8 mouse cellular contexts compared by ENCODE assay signal in genomic region chr4:33032045-33032444, GRCm38 (mm10). TPM values are rescaled to one million over a fixed set of nuclear protein-coding genes. Genes with fewer than 3 reads are reported as not detected.
DNase-seq lines count a peak whose midpoint lies in the region; ATAC-seq and TF ChIP-seq lines count a peak whose summit lies in the region.

No protein-coding gene starts in this region.

- H3K4me3 ChIP-seq in heart, postnatal 0 days (ENCODE audit: low read depth, low read length) = peak overlapping the region; percentile 80
- peak overlapping the region; percentile 89 for H3K4me3 ChIP-seq in hindbrain, embryonic 12.5 days
- peak overlapping the region; percentile 80 for H3K4me3 ChIP-seq in midbrain, embryonic 14.5 days (replicated peaks; ENCODE audit: low read depth, low read length)

- peaks cover 5% of the 10 kb centered on the region; the same call in 1 of the 2 replicates for H3K9me3 ChIP-seq in heart, postnatal 0 days (replicated peaks; ENCODE audit: control insufficient read depth, low read length)
- no peaks in the 10 kb centered on the region for H3K9me3 ChIP-seq in hindbrain, embryonic 12.5 days (replicated peaks)
- H3K9me3 ChIP-seq in midbrain, embryonic 14.5 days (ENCODE audit: control insufficient read depth, low read length) = no peaks in the 10 kb centered on the region; the same call in 1 of the 2 replicates

- peak overlapping the region; percentile 87 for H3K4me2 ChIP-seq in heart, postnatal 0 days (ENCODE audit: low read depth, low read length)
- H3K4me2 ChIP-seq in hindbrain, embryonic 12.5 days (replicated peaks) = peak overlapping the region; percentile 63
- H3K4me2 ChIP-seq in midbrain, embryonic 14.5 days (ENCODE audit: low read length) = peak overlapping the region; percentile 62

- H3K9ac ChIP-seq in heart, postnatal 0 days (replicated peaks; ENCODE audit: low read depth, low read length) = peak overlapping the region; percentile 99
- peak overlapping the region; percentile 96 for H3K9ac ChIP-seq in hindbrain, embryonic 12.5 days
- peak overlapping the region; percentile 94 for H3K9ac ChIP-seq in midbrain, embryonic 14.5 days (replicated peaks; ENCODE audit: low read length)

- H3K27me3 ChIP-seq in heart, postnatal 0 days (ENCODE audit: control insufficient read depth, insufficient read depth, low read length) = no peaks in the 10 kb centered on the region
- no peaks in the 10 kb centered on the region for H3K27me3 ChIP-seq in hindbrain, embryonic 12.5 days
- no peaks in the 10 kb centered on the region for H3K27me3 ChIP-seq in midbrain, embryonic 14.5 days (ENCODE audit: control insufficient read depth, insufficient read depth, low read length)

- ATAC-seq in heart, postnatal 0 days (ENCODE audit: insufficient read depth, low read depth) = no peak
- ATAC-seq in hindbrain, embryonic 12.5 days (ENCODE audit: low FRiP score) = no peak
- ATAC-seq in midbrain, embryonic 14.5 days (ENCODE audit: low FRiP score, low TSS enrichment) = no peak

- H3K36me3 ChIP-seq in heart, postnatal 0 days (replicated peaks; ENCODE audit: control insufficient read depth, insufficient read depth, low read length) = peaks cover 10% of the 10 kb centered on the region
- H3K36me3 ChIP-seq in hindbrain, embryonic 12.5 days = peaks cover 14% of the 10 kb centered on the region; the same call in 1 of the 2 replicates
- H3K36me3 ChIP-seq in midbrain, embryonic 14.5 days (ENCODE audit: control insufficient read depth, insufficient read depth, low read length) = peaks cover 10% of the 10 kb centered on the region; the same call in 1 of the 2 replicates

- TF ChIP-seq CTCF in heart, postnatal 0 days (IDR thresholded peaks at IDR 0.05; ENCODE audit: low read depth) = no peak

- no peak for DNase-seq in heart, postnatal 0 days (ENCODE audit: low spot score)
- no peak for DNase-seq in heart, adult 18-20 months
- peak; percentile 61 for DNase-seq in Muller cell, postnatal 12 days (ENCODE audit: inconsistent ontology term)
- peak; percentile 26 for DNase-seq in midbrain, embryonic 14.5 days
- DNase-seq in layer of hippocampus, adult 11-12 months (ENCODE audit: low spot score) = no peak
- DNase-seq in spleen, postnatal 14 days (ENCODE audit: low spot score in 2 of 2) = no peak
- DNase-seq in cerebellum, adult 11 months = no peak

- WGBS in heart, postnatal 0 days = 27% methylated on average over 4 of the region's 4 CpGs
- WGBS in hindbrain, embryonic 12.5 days = 4% methylated on average over 4 of the region's 4 CpGs
- 2% methylated on average over 4 of the region's 4 CpGs for WGBS in midbrain, embryonic 14.5 days

- peak overlapping the region; percentile 99 for H3K27ac ChIP-seq in heart, postnatal 0 days (ENCODE audit: low read depth)
- peak overlapping the region; percentile 98 for H3K27ac ChIP-seq in hindbrain, embryonic 12.5 days
- peak overlapping the region; percentile 98; the same call in 1 of the 2 replicates for H3K27ac ChIP-seq in midbrain, embryonic 14.5 days (replicated peaks; ENCODE audit: low read depth, low read length)

- peaks cover 14% of the 10 kb centered on the region; the same call in 1 of the 2 replicates for H3K4me1 ChIP-seq in heart, postnatal 0 days (ENCODE audit: control insufficient read depth, insufficient read depth)
- peaks cover 21% of the 10 kb centered on the region for H3K4me1 ChIP-seq in hindbrain, embryonic 12.5 days
- H3K4me1 ChIP-seq in midbrain, embryonic 14.5 days (ENCODE audit: control insufficient read depth, insufficient read depth, low read length) = peaks cover 17% of the 10 kb centered on the region

- TF ChIP-seq EP300 in heart, postnatal 0 days (IDR thresholded peaks at IDR 0.05; ENCODE audit: low read depth) = no peak

RNA-seq across cellular contexts. Expression of gene Ube2j1, which starts 0.8 kb away (rescaled TPM):
- total RNA-seq in heart, postnatal 0 days (2014; rRNA removed; ENCODE audit: low replicate concordance) = 31.2 and 33.4 TPM in 2 replicates
- polyA plus RNA-seq in heart, postnatal 0 days (2015; fragmentation: Nextera tagmentation; extraction: Ambion mirVana) = 29.9 and 30.9 TPM in 2 replicates
- total RNA-seq in heart, adult 18-20 months (2021) = 10 to 100 TPM; 38.7 to 43.1 TPM
- polyA plus RNA-seq in hindbrain, embryonic 12.5 days (2016; fragmentation: Nextera tagmentation; extraction: Ambion mirVana) = 55.8 TPM in 2 replicates
- 49.7 and 61.6 TPM in 2 replicates for polyA plus RNA-seq in midbrain, embryonic 14.5 days (2014; fragmentation: Nextera tagmentation; extraction: Ambion mirVana)

RNA-seq across cellular contexts. Expression of gene Gabrr2, which starts 30.8 kb away (rescaled TPM):
- total RNA-seq in heart, postnatal 0 days (2014; rRNA removed; ENCODE audit: low replicate concordance) = not detected in 2 replicates
- polyA plus RNA-seq in heart, postnatal 0 days (2015; fragmentation: Nextera tagmentation; extraction: Ambion mirVana) = 0.26 TPM in 1 of 2 replicates, not detected in the other
- total RNA-seq in heart, adult 18-20 months (2021) = 1 to 10 TPM; 1.5 to 1.6 TPM
- polyA plus RNA-seq in hindbrain, embryonic 12.5 days (2016; fragmentation: Nextera tagmentation; extraction: Ambion mirVana) = 0.29 and 0.40 TPM in 2 replicates
- 0.35 and 0.74 TPM in 2 replicates for polyA plus RNA-seq in midbrain, embryonic 14.5 days (2014; fragmentation: Nextera tagmentation; extraction: Ambion mirVana)

RNA-seq across cellular contexts. Expression of gene Rragd, which starts 49.2 kb away (rescaled TPM):
- total RNA-seq in heart, postnatal 0 days (2014; rRNA removed; ENCODE audit: low replicate concordance) = 61.3 and 75.3 TPM in 2 replicates
- 35.4 and 41.1 TPM in 2 replicates for polyA plus RNA-seq in heart, postnatal 0 days (2015; fragmentation: Nextera tagmentation; extraction: Ambion mirVana)
- 100 to 1,000 TPM in 1 of 2 experiments, 10 to 100 TPM in 1; 95.4 to 110 TPM for total RNA-seq in heart, adult 18-20 months (2021)
- 40.1 and 44.2 TPM in 2 replicates for polyA plus RNA-seq in hindbrain, embryonic 12.5 days (2016; fragmentation: Nextera tagmentation; extraction: Ambion mirVana)
- 29.1 and 34.4 TPM in 2 replicates for polyA plus RNA-seq in midbrain, embryonic 14.5 days (2014; fragmentation: Nextera tagmentation; extraction: Ambion mirVana)

Comparison
In these comparisons a context has a peak if more than half of its experiments do, and no peak if none do; other contexts are left out.
1. DNase-seq: peak in Muller cell, postnatal 12 days (single experiment) and midbrain, embryonic 14.5 days (single experiment); none in heart, postnatal 0 days (single experiment), heart, adult 18-20 months (0 of 2), layer of hippocampus, adult 11-12 months (single experiment), spleen, postnatal 14 days (0 of 2) and cerebellum, adult 11 months (single experiment).
2. Peak in every context shown above with its lines, with median percentiles within 50 percentile points of each other: H3K27ac ChIP-seq, H3K4me2 ChIP-seq, H3K4me3 ChIP-seq and H3K9ac ChIP-seq.